Mouse (Mus musculus): ENCODE results near the gene Irs2.
A peak's percentile ranks its signal among the peaks of the same experiment; 100 is the strongest.

The Irs2 gene

GRCm38 (mm10) chr8:10979196-10979794 lies 29.0 kb downstream of the Irs2 start:
- TF ChIP-seq GATA4 (IDR thresholded peaks at IDR 0.05; ENCODE audit: insufficient replicate concordance, low read length) = no peak

- no peak for TF ChIP-seq GATA4 (IDR thresholded peaks at IDR 0.05; ENCODE audit: insufficient replicate concordance, low read length)
These were observed 29.9 kb downstream of the Irs2 start for GRCm38 (mm10) chr8:10978377-10978776.

DNA sequence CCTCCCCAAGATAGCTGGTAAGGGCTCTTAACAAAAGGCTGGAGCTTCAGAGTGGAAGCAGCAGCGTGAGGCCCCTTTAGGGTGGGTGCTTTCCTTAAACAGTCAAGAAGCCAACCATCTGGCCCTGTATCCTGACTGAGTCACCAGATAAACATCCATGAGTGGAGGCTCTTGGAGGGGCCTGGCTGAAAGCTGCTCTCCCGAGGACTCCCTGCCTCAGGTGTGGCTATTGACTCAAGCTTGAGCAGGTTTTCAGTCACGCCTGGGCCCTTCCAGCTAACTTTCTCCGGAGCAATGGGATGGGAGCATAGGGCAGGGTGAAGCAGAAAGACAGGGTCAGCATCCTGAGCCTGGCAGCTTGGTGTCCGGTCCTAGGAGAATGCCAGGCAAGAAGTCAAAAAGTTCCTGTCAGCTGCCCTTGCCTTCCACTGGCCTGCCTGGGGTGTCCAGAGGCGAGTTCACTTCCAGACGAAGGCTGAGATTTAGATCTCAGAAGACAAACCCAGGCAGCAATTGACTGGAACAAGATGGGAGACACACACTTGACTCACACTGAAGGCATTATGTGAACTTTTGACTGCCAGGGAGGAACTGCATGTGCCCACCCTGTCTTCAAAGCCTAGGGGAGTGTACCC lies 30.4 kb downstream of the Irs2 start:
- TF ChIP-seq GATA4 (IDR thresholded peaks at IDR 0.05; ENCODE audit: insufficient replicate concordance, low read length) = no peak

GRCm38 (mm10) chr8:10974659-10975058 lies 33.6 kb downstream of the Irs2 start:
- no peak for TF ChIP-seq GATA4 (IDR thresholded peaks at IDR 0.05; ENCODE audit: insufficient replicate concordance, low read length)

DNA sequence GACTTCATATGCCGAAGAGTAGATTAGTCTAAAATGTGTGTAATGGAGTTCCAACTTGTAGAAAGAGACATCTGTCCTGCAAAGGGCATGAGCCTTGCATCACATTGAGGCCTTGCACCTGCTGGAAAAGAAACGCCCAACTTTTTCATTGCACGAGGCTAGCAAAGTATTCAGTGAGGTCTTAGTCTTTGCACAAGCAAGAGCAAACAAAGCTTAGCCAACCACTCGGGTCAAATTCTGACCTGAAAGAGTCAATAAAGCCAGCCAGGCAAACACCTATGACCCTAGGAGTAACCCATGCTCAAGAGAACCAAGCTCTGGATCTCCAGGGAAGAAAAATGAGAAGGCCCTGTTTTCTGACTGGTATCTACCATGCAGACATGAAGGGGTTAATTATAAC lies 34.1 kb downstream of the Irs2 start:
- TF ChIP-seq GATA4 (IDR thresholded peaks at IDR 0.05; ENCODE audit: insufficient replicate concordance, low read length) = no peak

DNA sequence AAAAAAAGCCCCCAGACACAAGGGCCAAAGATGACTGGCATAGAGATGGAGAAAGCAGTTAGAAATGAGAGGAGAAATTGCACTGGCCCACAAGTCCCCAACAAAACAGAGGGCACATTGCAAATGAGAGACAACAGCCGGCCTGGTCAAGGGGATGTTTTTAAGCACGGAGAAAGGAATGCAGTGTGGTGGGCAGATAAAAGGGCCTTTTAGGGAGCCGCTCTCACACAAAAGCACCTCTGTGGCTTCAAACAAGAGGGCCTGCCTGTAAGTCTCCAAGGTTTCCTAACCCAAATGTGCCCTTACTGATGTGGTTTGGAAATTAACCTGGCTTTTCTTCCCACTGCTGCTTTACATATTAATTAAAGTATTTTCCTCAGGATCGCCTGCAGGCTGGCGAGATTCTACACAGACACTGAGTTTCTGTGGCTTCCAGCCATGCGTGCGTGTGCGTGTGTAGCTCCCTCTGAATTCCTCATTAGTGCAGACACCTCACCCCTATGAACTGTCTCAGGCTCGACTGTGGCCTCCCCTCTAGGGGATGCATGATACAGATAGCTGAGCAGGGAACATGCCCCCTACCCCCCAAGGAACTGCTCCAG lies 35.3 kb downstream of the Irs2 start:
- no peak for TF ChIP-seq GATA4 (IDR thresholded peaks at IDR 0.05; ENCODE audit: insufficient replicate concordance, low read length)

DNA sequence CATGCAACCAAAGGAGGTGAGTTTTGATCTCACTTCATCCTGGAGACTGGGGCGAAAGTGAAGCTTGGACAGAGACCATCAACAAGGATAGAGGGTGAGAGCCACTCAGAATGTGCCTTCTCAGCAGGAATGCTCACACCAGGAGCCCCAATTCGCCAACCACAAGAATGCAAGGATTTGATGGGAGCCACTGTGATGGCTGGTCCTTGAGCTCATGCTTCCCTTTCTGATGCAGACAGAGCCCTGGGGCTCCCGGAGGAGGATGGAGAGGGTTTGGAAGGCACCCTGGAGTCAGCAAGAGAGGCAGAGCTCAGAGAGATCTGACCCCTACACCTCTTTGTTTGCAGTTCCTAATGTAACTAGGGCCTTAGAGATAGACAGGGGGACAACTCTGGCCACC lies 36.3 kb downstream of the Irs2 start:
- TF ChIP-seq GATA4 (IDR thresholded peaks at IDR 0.05; ENCODE audit: insufficient replicate concordance, low read length) = no peak

GRCm38 (mm10) chr8:10971509-10971908 lies 36.7 kb downstream of the Irs2 start:
- no peak for TF ChIP-seq GATA4 (IDR thresholded peaks at IDR 0.05; ENCODE audit: insufficient replicate concordance, low read length)

- TF ChIP-seq GATA4 (IDR thresholded peaks at IDR 0.05; ENCODE audit: insufficient replicate concordance, low read length) = no peak
These were observed 37.5 kb downstream of the Irs2 start for GRCm38 (mm10) chr8:10970496-10971456.

- no peak for TF ChIP-seq GATA4 (IDR thresholded peaks at IDR 0.05; ENCODE audit: insufficient replicate concordance, low read length)
These were observed 39.6 kb downstream of the Irs2 start for GRCm38 (mm10) chr8:10968687-10969086.

GRCm38 (mm10) chr8:10965401-10966117 lies 42.7 kb downstream of the Irs2 start:
- 0 out of 2 replicates have a peak, but pooled peaks have one; percentile 7 for TF ChIP-seq GATA4 (IDR thresholded peaks at IDR 0.05; ENCODE audit: insufficient replicate concordance, low read length)

DNA sequence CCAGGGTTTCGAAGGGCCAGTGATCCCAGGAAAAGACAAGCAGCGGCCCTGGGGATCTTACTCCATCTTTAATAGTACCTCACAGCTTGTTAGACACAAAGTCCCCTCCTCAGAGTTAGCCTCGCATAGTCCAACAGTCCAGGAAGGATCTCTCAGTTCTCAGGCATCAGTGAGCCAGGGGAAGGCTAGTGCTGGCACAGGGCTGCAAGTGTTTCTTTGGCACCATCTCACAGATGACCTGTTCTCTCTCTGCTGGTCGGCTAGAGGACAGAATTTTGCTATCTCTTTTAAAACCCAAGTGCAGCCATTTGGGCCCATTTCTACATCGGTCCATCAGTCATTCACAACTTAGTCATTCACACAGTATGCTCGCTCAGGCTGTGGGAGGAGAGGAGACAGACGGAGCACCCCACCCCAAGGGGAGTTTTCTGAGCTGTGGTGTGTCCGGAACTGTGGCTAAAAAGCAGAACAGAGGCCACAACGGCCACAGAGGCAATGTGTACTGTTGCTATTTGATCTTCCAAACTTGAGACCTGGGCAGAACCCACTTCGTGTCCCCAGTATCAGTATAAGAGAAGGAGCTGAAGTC lies 43.7 kb downstream of the Irs2 start:
- TF ChIP-seq GATA4 (IDR thresholded peaks at IDR 0.05; ENCODE audit: insufficient replicate concordance, low read length) = no peak

DNA sequence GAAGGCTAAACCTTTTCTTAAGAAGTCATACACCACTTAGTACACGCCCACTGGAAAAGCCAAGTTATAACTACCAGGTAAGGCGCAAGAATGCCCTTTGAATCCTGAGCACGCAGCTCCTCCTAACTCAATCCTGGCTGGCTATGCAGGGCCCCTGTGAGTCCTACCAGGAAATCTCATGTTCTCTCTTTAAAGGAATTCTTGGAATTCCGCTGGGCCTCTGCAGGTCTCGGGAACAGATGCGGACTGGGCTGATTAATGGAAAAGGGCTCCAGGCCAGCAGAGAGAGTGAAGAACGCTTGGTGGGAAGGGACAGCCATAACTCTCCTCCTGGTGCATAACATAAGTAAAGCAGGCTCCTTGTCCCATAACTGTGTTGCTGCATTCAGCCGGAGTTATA lies 46.3 kb downstream of the Irs2 start:
- no peak for TF ChIP-seq GATA4 (IDR thresholded peaks at IDR 0.05; ENCODE audit: insufficient replicate concordance, low read length)

DNA sequence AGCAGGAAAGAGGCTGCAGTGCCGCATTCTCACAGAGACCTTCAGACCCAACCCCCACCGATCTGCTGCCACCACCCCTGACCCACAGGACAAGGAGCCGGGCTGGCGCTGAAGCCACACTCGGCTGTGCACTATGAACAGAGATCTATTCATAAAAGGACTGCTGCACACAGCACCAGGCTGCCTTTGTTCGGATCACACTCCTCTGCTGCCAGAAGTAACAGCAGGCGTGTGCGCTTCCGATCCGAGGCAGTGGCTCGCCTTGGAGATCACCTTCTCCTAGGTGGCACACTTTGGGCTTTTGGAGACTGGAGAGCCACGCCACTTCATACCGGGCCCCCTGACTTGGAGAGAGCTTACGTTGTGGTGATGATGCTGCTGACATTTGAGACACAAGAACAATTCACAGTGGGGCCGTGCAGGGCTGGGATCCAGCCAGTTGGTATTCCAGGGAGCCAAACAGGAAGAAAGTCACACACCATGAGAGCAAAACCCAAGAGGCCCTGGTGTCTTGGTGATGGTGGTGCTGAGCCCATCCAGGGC lies 47.9 kb downstream of the Irs2 start:
- no peak for TF ChIP-seq GATA4 (IDR thresholded peaks at IDR 0.05; ENCODE audit: insufficient replicate concordance, low read length)
